Mouse (Mus musculus): ENCODE data around the gene Col4a5. TPM values are rescaled to one million over a fixed set of nuclear protein-coding genes. Genes with fewer than 3 reads are reported as not detected.
A peak's percentile ranks its signal among the peaks of the same experiment; 100 is the strongest.

Gene Col4a5
- polyA plus RNA-seq (2015; fragmentation: Nextera tagmentation; extraction: Ambion mirVana): 10.4 and 10.6 TPM in 2 replicates

DNA sequence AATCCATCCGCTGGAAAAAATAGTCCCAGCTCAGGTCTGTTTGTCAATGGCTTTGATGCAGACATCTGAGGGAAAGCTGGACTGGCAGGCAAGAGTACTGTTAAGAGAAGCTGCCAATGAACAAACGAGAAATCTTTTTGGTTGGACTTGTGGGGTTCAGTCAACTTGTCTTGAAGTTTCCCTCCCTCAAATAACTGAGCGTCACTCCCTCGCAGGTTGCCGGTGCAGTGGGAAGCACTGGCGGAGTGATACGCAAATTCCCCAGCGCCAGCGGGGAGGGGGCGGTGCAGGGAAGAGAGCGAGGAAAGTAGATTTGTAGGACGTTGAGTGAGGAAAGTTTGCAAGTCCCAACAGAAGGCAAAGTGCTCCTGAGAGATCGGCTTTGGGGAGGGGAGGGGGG lies at the start of gene Col4a5:
Col4a5 (plus strand) TSS at position 276 of the 400 bp plus-strand sequence.
- WGBS: 13% methylated on average over 13 of the region's 13 CpGs
- H3K4me2 ChIP-seq (replicated peaks): peak within 1 kb of the TSS; percentile 58
- peak within 1 kb of the TSS; percentile 46 for H3K4me3 ChIP-seq (replicated peaks)
- H3K4me1 ChIP-seq: no peaks in the 10 kb centered on the region
- H3K36me3 ChIP-seq: no peaks in the 10 kb centered on the region
- H3K27me3 ChIP-seq: peaks cover 11% of the 10 kb centered on the region
- H3K9me3 ChIP-seq (replicated peaks): no peaks in the 10 kb centered on the region
- 0 out of 2 replicates have a peak within 1 kb of the TSS, but pooled peaks have one; percentile 4 for H3K9ac ChIP-seq
- ATAC-seq (ENCODE audit: insufficient number of reproducible peaks, low FRiP score, low TSS enrichment, low read depth): no peak; the same call in 1 of the 2 replicates
- H3K27ac ChIP-seq (replicated peaks): 0 out of 2 replicates have a peak within 1 kb of the TSS, but pooled peaks have one; percentile 11

DNA sequence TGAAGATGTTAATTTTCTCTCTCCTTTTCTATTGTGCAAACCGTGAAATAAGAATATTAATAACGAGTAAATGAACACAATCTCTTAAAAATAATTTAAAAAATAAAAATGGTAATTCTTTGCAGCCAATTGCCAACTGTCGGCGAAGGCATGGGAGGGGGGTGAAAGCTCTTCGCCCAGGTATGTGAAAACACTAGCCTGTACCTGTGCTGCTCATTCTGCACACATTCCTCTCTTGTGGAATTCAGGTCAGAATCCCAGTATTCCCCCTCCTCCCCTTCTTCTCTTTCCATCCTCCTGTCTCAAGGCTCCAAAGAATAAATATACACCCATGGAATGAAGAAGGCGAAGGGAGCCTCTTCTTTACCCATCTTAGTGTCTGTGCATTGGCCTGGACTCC lies 38.4 kb upstream of the Col4a5 start:
- Histone ChIP-seq H3K9me3 (replicated peaks) (no peaks in the 10 kb centered on the region), H3K27ac (replicated peaks) (no peak overlapping the region), H3K27me3 (0 out of 2 replicates have a peak, but pooled peaks cover 4% of the 10 kb centered on the region), H3K36me3 (no peaks in the 10 kb centered on the region), H3K4me1 (no peaks in the 10 kb centered on the region), H3K4me3 (replicated peaks) (no peak overlapping the region), H3K4me2 (replicated peaks) (no peak overlapping the region), H3K9ac (no peak overlapping the region)
- no peak for ATAC-seq (ENCODE audit: insufficient number of reproducible peaks, low FRiP score, low TSS enrichment, low read depth)
- 80% methylated on average over 6 of the region's 6 CpGs for WGBS

DNA sequence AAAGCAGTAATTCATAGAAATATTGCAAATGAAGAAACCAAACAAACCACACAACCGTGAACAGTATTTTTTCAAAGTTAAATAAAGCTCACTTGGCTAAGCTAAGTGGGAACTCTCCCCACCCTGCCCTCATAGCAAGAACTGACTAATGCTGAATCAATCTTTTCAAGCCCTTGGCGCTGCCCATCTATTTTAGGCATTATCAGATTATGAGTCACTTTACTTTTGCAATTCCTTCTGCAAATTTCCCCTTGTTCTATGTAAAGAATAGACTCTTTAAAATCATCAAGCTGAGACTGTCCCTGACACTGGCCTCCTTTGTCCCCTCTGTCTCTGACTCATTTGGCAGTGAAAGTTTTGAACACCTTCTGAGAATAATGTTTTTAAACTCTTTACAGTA lies 35.8 kb upstream of the Col4a5 start:
- 0 out of 2 replicates have a peak, but pooled peaks cover 4% of the 10 kb centered on the region for H3K27me3 ChIP-seq
- no peaks in the 10 kb centered on the region for H3K36me3 ChIP-seq
- no peak for ATAC-seq (ENCODE audit: insufficient number of reproducible peaks, low FRiP score, low TSS enrichment, low read depth)
- H3K9me3 ChIP-seq (replicated peaks): no peaks in the 10 kb centered on the region
- H3K4me3 ChIP-seq (replicated peaks): no peak overlapping the region
- 55% methylated on average over 2 of the region's 2 CpGs for WGBS
- no peak overlapping the region for H3K4me2 ChIP-seq (replicated peaks)
- no peak overlapping the region for H3K27ac ChIP-seq (replicated peaks)
- no peak overlapping the region for H3K9ac ChIP-seq
- no peaks in the 10 kb centered on the region for H3K4me1 ChIP-seq

DNA sequence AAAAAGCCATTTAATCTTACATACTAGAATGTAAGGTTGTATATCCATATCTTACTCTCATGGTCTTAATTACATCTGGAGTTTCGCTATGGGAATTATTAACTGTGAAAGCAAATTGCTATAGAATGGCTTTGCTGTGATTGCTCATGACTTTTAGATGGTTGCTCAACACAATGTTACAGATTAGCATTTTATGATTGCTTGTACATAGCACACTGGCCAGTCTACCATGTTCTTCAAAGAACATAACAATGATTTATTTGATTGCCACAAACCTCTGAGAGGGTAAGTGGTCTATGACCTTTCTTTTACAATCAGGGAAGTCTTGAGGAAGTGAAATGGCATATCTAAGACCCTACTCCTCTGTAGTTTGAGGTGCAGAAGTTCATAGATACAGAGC lies 27.2 kb upstream of the Col4a5 start:
- no peak overlapping the region for H3K27ac ChIP-seq (replicated peaks)
- no peaks in the 10 kb centered on the region for H3K36me3 ChIP-seq
- ATAC-seq (ENCODE audit: insufficient number of reproducible peaks, low FRiP score, low TSS enrichment, low read depth): no peak
- WGBS: 84% methylated on average over 1 of the region's 1 CpGs
- H3K27me3 ChIP-seq: peaks cover 3% of the 10 kb centered on the region; the same call in 1 of the 2 replicates
- no peaks in the 10 kb centered on the region for H3K9me3 ChIP-seq (replicated peaks)
- H3K4me1 ChIP-seq: no peaks in the 10 kb centered on the region
- H3K4me3 ChIP-seq (replicated peaks): no peak overlapping the region
- no peak overlapping the region for H3K9ac ChIP-seq
- no peak overlapping the region for H3K4me2 ChIP-seq (replicated peaks)

DNA sequence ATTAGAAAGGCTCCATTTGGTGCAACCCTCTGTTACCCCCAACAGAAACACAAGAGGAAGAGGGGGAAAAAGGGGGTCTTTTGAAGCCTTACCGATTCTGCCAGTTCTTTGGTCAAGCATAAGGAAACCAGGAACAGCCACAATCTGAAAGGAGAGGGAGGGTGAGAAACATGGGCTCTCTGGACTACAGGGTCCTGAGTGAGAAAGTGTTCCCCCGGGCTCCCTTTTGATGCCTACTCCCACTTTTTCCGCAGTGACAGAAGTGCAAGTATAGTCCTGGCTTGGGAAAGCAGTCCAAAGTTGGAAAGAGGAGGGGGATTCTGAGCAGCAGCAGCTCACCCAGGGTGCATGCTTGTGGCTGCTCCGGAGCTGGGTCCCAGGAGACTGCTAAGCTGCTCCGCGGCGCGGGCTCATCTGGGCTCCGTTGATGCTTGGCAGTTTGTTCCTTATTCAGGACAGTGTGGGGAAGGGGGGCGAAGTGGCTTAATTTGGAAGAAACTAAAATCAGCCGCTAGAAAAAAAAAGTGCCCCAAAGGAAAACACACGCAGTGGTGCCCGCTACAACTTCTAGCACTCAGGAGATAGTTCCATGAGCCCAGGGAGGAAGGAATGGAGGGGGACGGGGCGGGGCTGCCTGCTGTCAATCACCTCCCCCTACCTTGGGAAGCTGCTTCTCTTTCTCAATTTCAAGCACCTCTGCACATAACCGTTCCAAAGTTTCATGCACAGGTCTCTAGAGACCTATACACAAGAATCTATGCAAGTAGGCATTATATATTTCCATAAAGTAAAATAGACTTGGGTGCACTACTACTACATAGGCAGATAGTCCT lies 1.5 kb upstream of the Col4a5 start, which contains the start of gene Col4a6:
Col4a6 (minus strand) TSS at position 607 of the 833 bp plus-strand sequence.
- no peaks in the 10 kb centered on the region for H3K9me3 ChIP-seq (replicated peaks)
- H3K27me3 ChIP-seq: peaks cover 11% of the 10 kb centered on the region
- H3K9ac ChIP-seq: no peak within 1 kb of the TSS
- no peak within 1 kb of the TSS for H3K27ac ChIP-seq (replicated peaks)
- no peak for ATAC-seq (ENCODE audit: insufficient number of reproducible peaks, low FRiP score, low TSS enrichment, low read depth)
- 22% methylated on average over 16 of the region's 16 CpGs for WGBS
- H3K4me2 ChIP-seq (replicated peaks): peak within 1 kb of the TSS; percentile 58
- H3K4me3 ChIP-seq (replicated peaks): peak within 1 kb of the TSS; percentile 46
- H3K36me3 ChIP-seq: no peaks in the 10 kb centered on the region
- H3K4me1 ChIP-seq: no peaks in the 10 kb centered on the region

DNA sequence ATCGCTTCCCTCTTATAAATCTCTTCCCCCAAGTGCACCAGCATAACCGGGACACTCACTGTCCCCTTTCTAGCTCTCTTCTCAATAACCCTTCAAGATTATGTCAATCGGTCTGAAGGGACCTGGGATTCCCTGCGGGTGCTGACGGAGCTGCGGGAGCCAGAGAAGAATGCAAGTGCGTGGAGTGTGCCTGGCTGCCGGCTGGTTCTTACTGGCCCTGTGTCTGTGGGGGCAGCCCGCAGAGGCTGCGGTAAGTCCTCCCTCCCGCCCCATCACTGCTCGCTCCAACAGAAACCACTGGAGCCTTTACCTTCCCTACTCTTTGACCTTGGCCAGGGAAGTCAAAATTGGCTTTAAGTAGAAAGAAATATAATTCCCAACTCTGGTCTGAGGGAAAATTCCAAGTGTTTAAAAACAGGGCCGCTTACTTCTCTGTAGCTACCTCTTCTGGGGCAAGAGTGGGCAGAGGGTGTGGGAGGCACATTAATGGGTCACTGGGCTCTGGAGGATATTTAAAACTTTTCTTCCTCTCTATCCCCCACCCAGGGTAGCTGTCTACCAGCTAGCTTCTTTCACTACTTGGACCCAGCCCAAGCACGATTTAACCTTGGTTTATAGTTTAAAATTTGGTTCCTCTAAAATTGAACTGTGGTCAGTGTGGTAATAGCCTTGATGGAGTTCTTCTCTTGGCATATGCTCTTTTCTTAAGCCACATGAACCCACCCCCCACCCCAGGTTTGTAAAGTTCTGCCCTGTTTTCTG lies 562 bp downstream of the Col4a5 start:
- WGBS: 11% methylated on average over 14 of the region's 14 CpGs
- 0 out of 2 replicates have a peak overlapping the region, but pooled peaks have one; percentile 11 for H3K27ac ChIP-seq (replicated peaks)

DNA sequence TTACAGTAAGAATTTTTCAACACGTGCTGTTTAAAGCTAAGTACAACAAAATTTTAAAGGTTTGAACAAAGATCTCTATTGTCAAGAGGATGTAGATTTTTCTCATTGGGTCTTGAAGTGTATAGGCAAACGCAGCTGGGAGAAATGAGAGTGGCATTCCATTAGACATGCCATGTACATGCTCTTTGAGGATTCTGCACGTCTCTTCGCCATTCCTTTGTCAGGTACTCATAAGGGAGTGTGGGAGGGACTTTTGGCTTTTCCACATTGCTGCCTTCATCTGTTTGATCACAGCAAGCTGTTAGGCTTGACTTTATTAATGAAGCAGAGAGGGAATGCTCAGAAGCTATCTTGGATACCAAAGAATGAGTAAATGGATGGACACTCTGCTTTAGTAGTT lies 19.4 kb downstream of the Col4a5 start:
- no peaks in the 10 kb centered on the region for H3K36me3 ChIP-seq
- H3K4me2 ChIP-seq (replicated peaks): no peak overlapping the region
- no peak overlapping the region for H3K4me3 ChIP-seq (replicated peaks)
- no peaks in the 10 kb centered on the region for H3K4me1 ChIP-seq
- H3K27ac ChIP-seq (replicated peaks): no peak overlapping the region
- ATAC-seq (ENCODE audit: insufficient number of reproducible peaks, low FRiP score, low TSS enrichment, low read depth): no peak
- 75% methylated on average over 4 of the region's 4 CpGs for WGBS
- H3K27me3 ChIP-seq: no peaks in the 10 kb centered on the region; the same call in 1 of the 2 replicates
- no peaks in the 10 kb centered on the region for H3K9me3 ChIP-seq (replicated peaks)
- no peak overlapping the region for H3K9ac ChIP-seq

More for the DNA sequence above, 562 bp downstream of the Col4a5 start:
- Histone ChIP-seq H3K27me3 (peaks cover 11% of the 10 kb centered on the region), H3K4me2 (replicated peaks) (peak overlapping the region; percentile 58), H3K9me3 (replicated peaks) (no peaks in the 10 kb centered on the region), H3K4me1 (no peaks in the 10 kb centered on the region), H3K4me3 (replicated peaks) (peak overlapping the region; percentile 46), H3K36me3 (no peaks in the 10 kb centered on the region), H3K9ac (0 out of 2 replicates have a peak overlapping the region, but pooled peaks have one; percentile 4)
- ATAC-seq (ENCODE audit: insufficient number of reproducible peaks, low FRiP score, low TSS enrichment, low read depth): no peak

DNA sequence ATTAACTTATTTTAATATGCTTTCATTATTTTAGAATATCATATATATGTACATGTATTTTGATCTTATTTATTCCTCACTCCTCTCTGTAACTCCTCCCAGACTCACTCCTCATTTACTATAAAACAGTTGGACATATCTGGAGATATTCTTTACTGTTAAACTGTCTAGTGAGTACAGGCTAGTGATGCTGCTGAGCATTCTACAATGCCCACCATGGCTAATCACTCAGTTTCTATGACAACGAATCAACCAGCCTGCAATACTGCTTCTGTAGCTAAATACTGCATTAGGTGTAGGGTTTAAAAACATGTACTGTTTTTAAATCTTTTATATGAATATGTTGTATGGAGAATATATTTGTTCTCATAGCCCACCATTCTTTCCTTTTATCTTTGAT lies 27.9 kb downstream of the Col4a5 start:
- no peaks in the 10 kb centered on the region for H3K9me3 ChIP-seq (replicated peaks)
- H3K4me1 ChIP-seq: no peaks in the 10 kb centered on the region
- no peak overlapping the region for H3K27ac ChIP-seq (replicated peaks)
- ATAC-seq (ENCODE audit: insufficient number of reproducible peaks, low FRiP score, low TSS enrichment, low read depth): no peak
- H3K9ac ChIP-seq: no peak overlapping the region
- WGBS: 77% methylated on average over 1 of the region's 1 CpGs
- H3K36me3 ChIP-seq: no peaks in the 10 kb centered on the region
- H3K4me3 ChIP-seq (replicated peaks): no peak overlapping the region
- no peaks in the 10 kb centered on the region for H3K27me3 ChIP-seq
- no peak overlapping the region for H3K4me2 ChIP-seq (replicated peaks)

DNA sequence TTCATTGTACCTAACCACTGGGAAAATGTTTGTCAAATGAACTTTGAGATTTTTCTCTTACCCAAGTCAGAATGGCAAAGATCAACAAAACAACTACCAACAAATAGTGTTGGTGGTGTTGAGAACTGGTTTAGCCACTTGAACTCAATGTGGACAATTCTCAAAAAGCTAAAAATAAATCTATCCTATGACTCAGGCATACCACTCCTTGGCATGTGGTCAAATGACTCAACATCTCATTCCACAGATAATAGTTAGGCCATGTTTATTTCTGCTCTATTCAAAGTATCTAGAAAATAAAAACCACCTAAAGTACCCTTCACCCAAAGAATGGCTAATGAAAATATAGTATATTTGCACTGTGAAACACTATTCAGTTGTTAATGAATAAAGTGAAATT lies 58.3 kb downstream of the Col4a5 start:
- Histone ChIP-seq H3K9me3 (replicated peaks) (no peaks in the 10 kb centered on the region), H3K4me2 (replicated peaks) (no peak overlapping the region), H3K4me1 (no peaks in the 10 kb centered on the region), H3K4me3 (replicated peaks) (no peak overlapping the region), H3K27me3 (no peaks in the 10 kb centered on the region), H3K9ac (no peak overlapping the region), H3K27ac (replicated peaks) (no peak overlapping the region), H3K36me3 (no peaks in the 10 kb centered on the region)
- no peak for ATAC-seq (ENCODE audit: insufficient number of reproducible peaks, low FRiP score, low TSS enrichment, low read depth)

DNA sequence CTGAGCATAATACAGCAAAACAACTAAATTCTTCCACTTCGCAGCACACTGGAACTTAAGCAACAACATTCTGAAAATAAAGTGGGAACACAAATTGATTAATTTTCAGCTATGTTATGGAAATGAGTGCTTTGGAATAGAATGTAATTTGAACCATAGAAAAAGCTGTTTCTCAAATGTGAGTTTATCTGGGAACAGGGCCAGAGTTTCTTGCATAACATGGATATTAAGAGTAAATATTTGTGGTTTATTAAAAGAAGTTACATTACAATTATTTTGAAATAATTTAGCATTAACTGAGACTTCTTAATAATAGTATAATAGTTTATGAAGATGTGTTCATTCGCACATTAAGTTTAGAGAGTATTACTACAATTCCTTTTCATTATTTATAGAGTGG lies 72.3 kb downstream of the Col4a5 start:
- WGBS: 71% methylated on average over 2 of the region's 2 CpGs
- no peak overlapping the region for H3K4me3 ChIP-seq (replicated peaks)
- H3K27ac ChIP-seq (replicated peaks): no peak overlapping the region
- H3K27me3 ChIP-seq: no peaks in the 10 kb centered on the region
- no peak for ATAC-seq (ENCODE audit: insufficient number of reproducible peaks, low FRiP score, low TSS enrichment, low read depth)
- no peaks in the 10 kb centered on the region for H3K36me3 ChIP-seq
- H3K9me3 ChIP-seq (replicated peaks): no peaks in the 10 kb centered on the region
- H3K4me1 ChIP-seq: no peaks in the 10 kb centered on the region
- no peak overlapping the region for H3K9ac ChIP-seq
- no peak overlapping the region for H3K4me2 ChIP-seq (replicated peaks)

DNA sequence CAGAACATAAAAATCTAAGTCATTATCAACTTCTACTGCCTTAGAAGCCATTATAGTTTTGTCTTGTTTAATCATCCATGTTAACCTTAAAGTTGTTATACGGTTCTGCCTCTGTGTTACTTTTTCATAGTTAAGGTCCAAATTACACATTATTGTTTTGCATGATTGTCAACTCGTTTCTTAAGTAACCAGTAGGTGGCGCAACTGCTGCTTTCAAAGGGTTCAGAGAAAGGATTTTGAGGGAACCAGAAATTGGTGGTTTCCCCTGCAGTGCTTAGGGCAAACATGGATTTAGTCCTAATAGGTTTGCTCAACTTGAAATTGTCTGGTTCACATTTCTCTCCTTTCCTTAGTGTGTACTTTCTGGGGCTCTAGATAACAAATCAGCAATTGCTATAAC lies 115.1 kb downstream of the Col4a5 start:
- WGBS: 28% methylated on average over 3 of the region's 3 CpGs
- ATAC-seq (ENCODE audit: insufficient number of reproducible peaks, low FRiP score, low TSS enrichment, low read depth): no peak
- no peak overlapping the region for H3K4me2 ChIP-seq (replicated peaks)

More for the DNA sequence above, 115.1 kb downstream of the Col4a5 start:
- H3K36me3 ChIP-seq: no peaks in the 10 kb centered on the region
- H3K27me3 ChIP-seq: peaks cover 3% of the 10 kb centered on the region; the same call in 1 of the 2 replicates
- H3K27ac ChIP-seq (replicated peaks): no peak overlapping the region
- H3K9ac ChIP-seq: no peak overlapping the region
- no peaks in the 10 kb centered on the region for H3K4me1 ChIP-seq
- H3K9me3 ChIP-seq (replicated peaks): no peaks in the 10 kb centered on the region
- H3K4me3 ChIP-seq (replicated peaks): no peak overlapping the region

All from embryonic facial prominence, embryonic 15.5 days (tissue).